Mouse (Mus musculus): ENCODE measurements around the gene Akap8l. TPM values are rescaled to one million over a fixed set of nuclear protein-coding genes. Genes with fewer than 3 reads are reported as not detected.
A peak's percentile ranks its signal among the peaks of the same experiment; 100 is the strongest.

Gene Akap8l
- polyA plus RNA-seq, 1 experiment from 2014 or later, result 35.4 TPM

- peak; percentile 87 for ATAC-seq (ENCODE audit: low read depth)
- Histone ChIP-seq H3K27ac (peak within 1 kb of the TSS; percentile 99), H3K4me1 (replicated peaks) (peaks cover 49% of the 10 kb centered on the region), H3K36me3 (no peaks in the 10 kb centered on the region), H3K4me2 (peak within 1 kb of the TSS; percentile 84), H3K9me3 (replicated peaks) (no peaks in the 10 kb centered on the region), H3K4me3 (replicated peaks) (peak within 1 kb of the TSS; percentile 99), H3K9ac (peak within 1 kb of the TSS; percentile 98), H3K27me3 (no peaks in the 10 kb centered on the region)
- DNase-seq, result peak; percentile 85
- WGBS (ENCODE audit: insufficient replicate concordance), result under 1% methylated on average over 86 of the region's 100 CpGs
Measured at GRCm38 (mm10) chr17:32284262-32285137, 65.9 kb downstream of the Akap8l start, which contains the start of gene Brd4. Gene Brd4 (minus strand): TSS chr17:32284722.

- Histone ChIP-seq H3K36me3 (0 out of 2 replicates have a peak, but pooled peaks cover 4% of the 10 kb centered on the region), H3K27ac (peak overlapping the region; percentile 99), H3K4me2 (peak overlapping the region; percentile 84), H3K9me3 (replicated peaks) (no peaks in the 10 kb centered on the region), H3K4me1 (replicated peaks) (peaks cover 54% of the 10 kb centered on the region), H3K4me3 (replicated peaks) (peak overlapping the region; percentile 99), H3K27me3 (no peaks in the 10 kb centered on the region), H3K9ac (peak overlapping the region; percentile 98)
- WGBS (ENCODE audit: insufficient replicate concordance), result 0% methylated on average over 29 of the region's 41 CpGs
- ATAC-seq (ENCODE audit: low read depth) (peak; percentile 70), DNase-seq (peak; percentile 57)
Measured at GRCm38 (mm10) chr17:32283771-32284221, 66.6 kb downstream of the Akap8l start.

- no peaks in the 10 kb centered on the region for H3K9me3 ChIP-seq (replicated peaks)
- DNase-seq, result no peak
- 6% methylated on average over 7 of the region's 7 CpGs for WGBS (ENCODE audit: insufficient replicate concordance)
- H3K4me3 ChIP-seq (replicated peaks), result peak overlapping the region; percentile 99
- H3K4me1 ChIP-seq (replicated peaks), result peaks cover 59% of the 10 kb centered on the region
- H3K9ac ChIP-seq, result peak overlapping the region; percentile 98
- peak overlapping the region; percentile 99 for H3K27ac ChIP-seq
- 0 out of 2 replicates have a peak, but pooled peaks cover 5% of the 10 kb centered on the region for H3K36me3 ChIP-seq
- peak overlapping the region; percentile 84 for H3K4me2 ChIP-seq
- ATAC-seq (ENCODE audit: low read depth), result peak; percentile 20; the same call in 1 of the 2 replicates
- no peaks in the 10 kb centered on the region for H3K27me3 ChIP-seq
Measured at GRCm38 (mm10) chr17:32283341-32283740, 67.1 kb downstream of the Akap8l start.

- H3K27me3 ChIP-seq, result no peaks in the 10 kb centered on the region
- ATAC-seq (ENCODE audit: low read depth) (no peak), DNase-seq (no peak)
- H3K4me2 ChIP-seq, result peak overlapping the region; percentile 39
- H3K9ac ChIP-seq, result 0 out of 2 replicates have a peak overlapping the region, but pooled peaks have one; percentile 19
- 52% methylated on average over 4 of the region's 4 CpGs for WGBS (ENCODE audit: insufficient replicate concordance)
- H3K4me3 ChIP-seq (replicated peaks), result peak overlapping the region; percentile 17
- peaks cover 67% of the 10 kb centered on the region for H3K4me1 ChIP-seq (replicated peaks)
- H3K36me3 ChIP-seq, result 0 out of 2 replicates have a peak, but pooled peaks cover 5% of the 10 kb centered on the region
- peak overlapping the region; percentile 62 for H3K27ac ChIP-seq
- H3K9me3 ChIP-seq (replicated peaks), result no peaks in the 10 kb centered on the region
Measured at GRCm38 (mm10) chr17:32281611-32282310, 68.6 kb downstream of the Akap8l start.

GRCm38 (mm10) chr17:32281126-32281525 lies 69.3 kb downstream of the Akap8l start:
- Histone ChIP-seq H3K4me2 (peak overlapping the region; percentile 39; the same call in 1 of the 2 replicates), H3K4me3 (replicated peaks) (no peak overlapping the region), H3K36me3 (0 out of 2 replicates have a peak, but pooled peaks cover 5% of the 10 kb centered on the region), H3K27me3 (no peaks in the 10 kb centered on the region), H3K27ac (no peak overlapping the region), H3K4me1 (replicated peaks) (peaks cover 71% of the 10 kb centered on the region), H3K9ac (no peak overlapping the region), H3K9me3 (replicated peaks) (no peaks in the 10 kb centered on the region)
- ATAC-seq (ENCODE audit: low read depth) (no peak), DNase-seq (no peak)
- WGBS (ENCODE audit: insufficient replicate concordance), result 78% methylated on average over 2 of the region's 2 CpGs

- 0 out of 2 replicates have a peak, but pooled peaks cover 5% of the 10 kb centered on the region for H3K36me3 ChIP-seq
- H3K4me3 ChIP-seq (replicated peaks), result no peak overlapping the region
- no peaks in the 10 kb centered on the region for H3K27me3 ChIP-seq
- 75% methylated on average over 3 of the region's 3 CpGs for WGBS (ENCODE audit: insufficient replicate concordance)
- H3K4me1 ChIP-seq (replicated peaks), result peaks cover 73% of the 10 kb centered on the region
- ATAC-seq (ENCODE audit: low read depth) (no peak), DNase-seq (no peak)
- no peak overlapping the region for H3K4me2 ChIP-seq
- no peak overlapping the region for H3K27ac ChIP-seq
- no peaks in the 10 kb centered on the region for H3K9me3 ChIP-seq (replicated peaks)
- no peak overlapping the region for H3K9ac ChIP-seq
Measured at GRCm38 (mm10) chr17:32280575-32280974, 69.8 kb downstream of the Akap8l start.

- H3K9me3 ChIP-seq (replicated peaks), result no peaks in the 10 kb centered on the region
- ATAC-seq (ENCODE audit: low read depth) (no peak), DNase-seq (no peak)
- 84% methylated on average over 1 of the region's 1 CpGs for WGBS (ENCODE audit: insufficient replicate concordance)
- peaks cover 70% of the 10 kb centered on the region for H3K4me1 ChIP-seq (replicated peaks)
- H3K27ac ChIP-seq, result no peak overlapping the region
- 0 out of 2 replicates have a peak, but pooled peaks cover 5% of the 10 kb centered on the region for H3K36me3 ChIP-seq
- no peak overlapping the region for H3K4me3 ChIP-seq (replicated peaks)
- H3K4me2 ChIP-seq, result no peak overlapping the region
- no peak overlapping the region for H3K9ac ChIP-seq
- no peaks in the 10 kb centered on the region for H3K27me3 ChIP-seq
Measured at GRCm38 (mm10) chr17:32277201-32277600, 73.2 kb downstream of the Akap8l start.

- 74% methylated on average over 3 of the region's 3 CpGs for WGBS (ENCODE audit: insufficient replicate concordance)
- Histone ChIP-seq H3K9ac (no peak overlapping the region), H3K4me1 (replicated peaks) (peaks cover 60% of the 10 kb centered on the region), H3K9me3 (replicated peaks) (no peaks in the 10 kb centered on the region), H3K27ac (no peak overlapping the region), H3K4me2 (no peak overlapping the region), H3K27me3 (no peaks in the 10 kb centered on the region), H3K4me3 (replicated peaks) (no peak overlapping the region), H3K36me3 (0 out of 2 replicates have a peak, but pooled peaks cover 5% of the 10 kb centered on the region)
- DNase-seq (no peak), ATAC-seq (ENCODE audit: low read depth) (no peak)
Measured at GRCm38 (mm10) chr17:32275568-32275967, 74.8 kb downstream of the Akap8l start.

Small RNAs within 50 kb of the gene (microRNA-seq; reads per million reads assigned to microRNA genes)
- gene Gm22201, result not detected

Other genes with a start within 250 kb of the Akap8l start
- gene Notch3, start 183.8 kb downstream of the Akap8l start, polyA plus RNA-seq (2015; fragmentation: Nextera tagmentation; extraction: Ambion mirVana), result 0.45 and 0.48 TPM in 2 replicates
- gene Ephx3, start 161.1 kb downstream of the Akap8l start, polyA plus RNA-seq (2015; fragmentation: Nextera tagmentation; extraction: Ambion mirVana), result not detected in 2 replicates
- 28.3 and 37.2 TPM in 2 replicates for gene Brd4, start 65.9 kb downstream of the Akap8l start, polyA plus RNA-seq (2015; fragmentation: Nextera tagmentation; extraction: Ambion mirVana)
- 40.5 and 47.9 TPM in 2 replicates for gene Akap8, start 29.4 kb downstream of the Akap8l start, polyA plus RNA-seq (2015; fragmentation: Nextera tagmentation; extraction: Ambion mirVana)
- 5.8 and 6.8 TPM in 2 replicates for gene Wiz, start 38.8 kb upstream of the Akap8l start, polyA plus RNA-seq (2015; fragmentation: Nextera tagmentation; extraction: Ambion mirVana)
- gene Rasal3, start 53.0 kb upstream of the Akap8l start, polyA plus RNA-seq (2015; fragmentation: Nextera tagmentation; extraction: Ambion mirVana), result 3.5 and 3.6 TPM in 2 replicates
- gene Pglyrp2, start 73.6 kb upstream of the Akap8l start, polyA plus RNA-seq (2015; fragmentation: Nextera tagmentation; extraction: Ambion mirVana), result 2.3 and 2.6 TPM in 2 replicates
- gene Cyp4f39, start 102.1 kb upstream of the Akap8l start, polyA plus RNA-seq (2015; fragmentation: Nextera tagmentation; extraction: Ambion mirVana), result 0.46 and 1.0 TPM in 2 replicates
- 0.47 and 0.60 TPM in 2 replicates for gene Cyp4f17, start 155.4 kb upstream of the Akap8l start, polyA plus RNA-seq (2015; fragmentation: Nextera tagmentation; extraction: Ambion mirVana)
- gene Cyp4f16, start 186.0 kb upstream of the Akap8l start, polyA plus RNA-seq (2015; fragmentation: Nextera tagmentation; extraction: Ambion mirVana), result 4.0 and 4.2 TPM in 2 replicates